Mouse (Mus musculus): ENCODE measurements around the gene Tent4b. TPM values are rescaled to one million over a fixed set of nuclear protein-coding genes. Genes with fewer than 3 reads are reported as not detected.
A peak's percentile ranks its signal among the peaks of the same experiment; 100 is the strongest.

Gene Tent4b
- polyA plus RNA-seq, 1 experiment from 2014 or later, result 6.7 TPM

DNA sequence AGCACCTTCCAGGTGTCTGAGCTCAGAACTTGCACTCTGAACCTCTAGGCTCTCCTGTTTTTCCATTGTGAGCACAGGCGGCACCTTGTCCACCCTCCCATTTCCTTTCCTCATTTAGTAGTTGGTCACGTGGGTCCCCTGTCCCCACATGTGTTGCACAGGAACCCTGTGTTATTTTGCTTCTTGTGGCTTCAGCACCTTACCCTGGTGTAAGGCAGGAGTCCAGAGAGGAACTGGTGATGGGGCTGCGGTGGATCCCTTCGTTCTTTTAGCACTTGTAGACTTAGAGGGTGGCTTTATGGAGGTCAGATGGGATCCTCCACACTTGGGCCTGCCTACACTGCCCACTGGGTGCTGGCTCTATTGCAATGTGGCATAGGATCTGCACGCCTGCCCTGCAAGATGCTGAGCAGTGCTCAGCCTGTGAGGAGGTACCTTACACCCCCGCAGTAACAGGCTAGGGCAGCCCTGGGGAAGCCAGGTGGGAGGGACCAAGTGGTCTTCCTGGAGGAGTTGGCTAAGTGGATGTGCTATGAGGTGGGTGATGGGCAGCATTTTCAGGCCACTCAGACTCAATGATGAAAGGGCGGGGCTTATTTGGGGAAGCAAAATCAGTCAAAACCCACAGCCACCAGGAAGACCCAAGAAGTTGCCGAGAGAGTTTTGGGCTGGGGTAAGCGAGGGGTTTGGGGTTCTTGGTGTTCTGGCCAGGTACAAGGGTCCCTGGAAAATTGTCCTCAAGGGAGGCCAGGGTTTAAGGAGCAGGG is 94.8 kb downstream of the Tent4b start:
- TF ChIP-seq EP300 (IDR thresholded peaks at IDR 0.05), result no peak
- no peak for TF ChIP-seq CTCF (IDR thresholded peaks at IDR 0.05)
- H3K9ac ChIP-seq (replicated peaks; ENCODE audit: low read depth), result no peak overlapping the region
- 0 out of 2 replicates have a peak, but pooled peaks cover 3% of the 10 kb centered on the region for H3K36me3 ChIP-seq (ENCODE audit: insufficient read depth, low read length)
- H3K4me2 ChIP-seq (replicated peaks; ENCODE audit: low read depth, low read length), result 0 out of 2 replicates have a peak overlapping the region, but pooled peaks have one; percentile 5
- H3K9me3 ChIP-seq (ENCODE audit: low read length), result no peaks in the 10 kb centered on the region
- H3K4me1 ChIP-seq (ENCODE audit: insufficient read depth, low read depth, low read length), result 0 out of 2 replicates have a peak, but pooled peaks cover 7% of the 10 kb centered on the region
- ATAC-seq (0 out of 2 replicates have a peak, but pooled peaks have one; percentile 8), DNase-seq (ENCODE audit: low spot score) (no peak)
- no peak overlapping the region for H3K4me3 ChIP-seq (ENCODE audit: low read depth, low read length)
- H3K27me3 ChIP-seq (replicated peaks; ENCODE audit: insufficient read depth, low read length), result no peaks in the 10 kb centered on the region
- 82% methylated on average over 9 of the region's 9 CpGs for WGBS
- no peak overlapping the region for H3K27ac ChIP-seq (ENCODE audit: low read length)

DNA sequence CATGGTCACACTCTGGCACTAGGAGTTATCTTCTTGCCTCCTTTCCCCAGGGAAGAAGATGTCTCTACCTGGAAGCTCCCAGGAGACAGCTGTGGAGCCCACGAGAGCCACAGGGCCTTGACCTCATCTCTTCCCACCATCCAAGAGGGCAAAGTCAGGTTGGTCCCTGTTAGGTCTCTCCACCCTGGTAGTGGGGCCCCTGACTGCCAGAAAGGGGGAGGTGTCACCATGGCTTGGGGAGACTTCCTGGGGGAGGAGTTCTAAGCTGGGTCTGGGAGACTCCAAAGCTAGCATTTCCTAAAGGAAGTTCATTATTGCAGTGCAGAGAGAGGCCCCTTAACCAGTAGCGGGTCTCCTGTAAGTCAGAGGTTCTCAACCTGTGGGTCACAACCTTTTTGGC is 96.0 kb downstream of the Tent4b start:
- Histone ChIP-seq H3K4me1 (ENCODE audit: insufficient read depth, low read depth, low read length) (0 out of 2 replicates have a peak, but pooled peaks cover 7% of the 10 kb centered on the region), H3K36me3 (ENCODE audit: insufficient read depth, low read length) (0 out of 2 replicates have a peak, but pooled peaks cover 3% of the 10 kb centered on the region), H3K27ac (ENCODE audit: low read length) (0 out of 2 replicates have a peak overlapping the region, but pooled peaks have one; percentile 14), H3K27me3 (replicated peaks; ENCODE audit: insufficient read depth, low read length) (no peaks in the 10 kb centered on the region), H3K4me3 (ENCODE audit: low read depth, low read length) (no peak overlapping the region), H3K4me2 (replicated peaks; ENCODE audit: low read depth, low read length) (no peak overlapping the region), H3K9me3 (ENCODE audit: low read length) (no peaks in the 10 kb centered on the region), H3K9ac (replicated peaks; ENCODE audit: low read depth) (no peak overlapping the region)
- DNase-seq (ENCODE audit: low spot score), result no peak
- no peak for TF ChIP-seq EP300 (IDR thresholded peaks at IDR 0.05)
- no peak for TF ChIP-seq CTCF (IDR thresholded peaks at IDR 0.05)
- ATAC-seq, result no peak
- whole genome bisulfite sequencing, result 58% methylated on average over 2 of the region's 2 CpGs

DNA sequence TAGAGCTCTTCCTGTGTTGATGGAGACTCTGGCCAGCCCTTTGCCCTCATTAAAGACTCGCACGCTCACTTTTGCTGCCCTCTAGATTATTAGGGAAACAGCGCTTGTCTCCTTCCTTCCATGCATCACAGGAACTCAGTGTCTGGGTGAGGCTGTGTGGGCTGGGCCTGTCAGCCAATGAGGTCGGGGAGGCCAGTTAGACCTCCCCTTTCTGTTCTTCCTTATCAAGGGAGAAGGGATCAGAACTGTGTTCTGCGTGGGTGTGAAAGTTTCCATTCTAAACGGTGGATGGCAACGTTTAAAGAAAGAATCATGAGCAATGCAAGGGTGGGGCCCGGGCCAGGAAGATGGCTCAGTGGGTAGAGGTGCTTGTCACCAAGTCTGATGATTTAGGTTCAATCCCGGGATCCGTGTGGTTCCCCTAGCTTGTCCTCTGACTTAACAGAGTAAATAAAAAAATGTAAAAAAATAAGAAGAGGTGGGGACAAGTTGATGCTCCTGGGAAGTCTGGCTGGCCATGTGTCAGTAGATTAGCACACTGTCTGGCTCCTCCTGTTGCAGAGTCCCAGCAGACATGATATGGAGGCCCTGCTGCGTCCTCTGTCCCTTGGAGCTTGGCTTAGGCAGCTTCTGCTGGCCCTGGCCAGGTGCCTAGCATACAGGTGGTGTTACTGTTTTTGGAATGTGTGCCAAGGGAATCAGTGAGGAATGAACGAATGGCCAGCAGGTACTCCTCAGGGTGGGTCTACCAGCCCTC is 99.1 kb downstream of the Tent4b start:
- WGBS, result 45% methylated on average over 12 of the region's 12 CpGs

DNA sequence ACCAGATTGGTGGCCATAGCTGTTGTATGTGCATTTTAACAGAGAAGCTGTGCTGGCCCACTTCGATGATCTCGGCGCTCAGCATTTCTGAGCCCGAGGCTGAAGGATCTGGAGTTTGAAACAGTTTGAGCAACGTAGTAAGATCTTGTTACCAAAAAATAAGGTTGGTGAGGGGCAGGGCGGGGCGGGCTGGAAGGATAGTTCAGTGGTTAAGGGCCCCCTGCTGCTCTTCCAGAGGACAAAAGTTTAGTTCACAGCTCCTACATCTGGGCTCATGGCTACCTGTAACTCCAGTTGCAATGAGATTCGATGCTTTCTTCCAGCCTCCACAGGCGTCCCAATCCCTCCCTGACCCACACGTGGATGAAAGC is 99.7 kb downstream of the Tent4b start:
- ATAC-seq (no peak), DNase-seq (ENCODE audit: low spot score) (no peak)
- Histone ChIP-seq H3K27me3 (replicated peaks; ENCODE audit: insufficient read depth, low read length) (no peaks in the 10 kb centered on the region), H3K9ac (replicated peaks; ENCODE audit: low read depth) (no peak overlapping the region), H3K27ac (ENCODE audit: low read length) (no peak overlapping the region), H3K4me2 (replicated peaks; ENCODE audit: low read depth, low read length) (no peak overlapping the region), H3K36me3 (ENCODE audit: insufficient read depth, low read length) (peaks cover 3% of the 10 kb centered on the region; the same call in 1 of the 2 replicates), H3K4me1 (ENCODE audit: insufficient read depth, low read depth, low read length) (0 out of 2 replicates have a peak, but pooled peaks cover 7% of the 10 kb centered on the region), H3K4me3 (ENCODE audit: low read depth, low read length) (no peak overlapping the region), H3K9me3 (ENCODE audit: low read length) (no peaks in the 10 kb centered on the region)
- TF ChIP-seq CTCF (IDR thresholded peaks at IDR 0.05) (no peak), EP300 (IDR thresholded peaks at IDR 0.05) (no peak)
- 85% methylated on average over 10 of the region's 10 CpGs for WGBS

More for the DNA sequence above, 99.1 kb downstream of the Tent4b start:
- TF ChIP-seq EP300 (IDR thresholded peaks at IDR 0.05) (no peak), CTCF (IDR thresholded peaks at IDR 0.05) (no peak)
- H3K9me3 ChIP-seq (ENCODE audit: low read length), result no peaks in the 10 kb centered on the region
- no peaks in the 10 kb centered on the region for H3K27me3 ChIP-seq (replicated peaks; ENCODE audit: insufficient read depth, low read length)
- H3K4me1 ChIP-seq (ENCODE audit: insufficient read depth, low read depth, low read length), result 0 out of 2 replicates have a peak, but pooled peaks cover 7% of the 10 kb centered on the region
- no peak overlapping the region for H3K4me2 ChIP-seq (replicated peaks; ENCODE audit: low read depth, low read length)
- H3K27ac ChIP-seq (ENCODE audit: low read length), result no peak overlapping the region
- H3K4me3 ChIP-seq (ENCODE audit: low read depth, low read length), result no peak overlapping the region
- no peak overlapping the region for H3K9ac ChIP-seq (replicated peaks; ENCODE audit: low read depth)
- H3K36me3 ChIP-seq (ENCODE audit: insufficient read depth, low read length), result peaks cover 3% of the 10 kb centered on the region; the same call in 1 of the 2 replicates
- peak; percentile 53 for ATAC-seq
- DNase-seq (ENCODE audit: low spot score), result peak; percentile 46

DNA sequence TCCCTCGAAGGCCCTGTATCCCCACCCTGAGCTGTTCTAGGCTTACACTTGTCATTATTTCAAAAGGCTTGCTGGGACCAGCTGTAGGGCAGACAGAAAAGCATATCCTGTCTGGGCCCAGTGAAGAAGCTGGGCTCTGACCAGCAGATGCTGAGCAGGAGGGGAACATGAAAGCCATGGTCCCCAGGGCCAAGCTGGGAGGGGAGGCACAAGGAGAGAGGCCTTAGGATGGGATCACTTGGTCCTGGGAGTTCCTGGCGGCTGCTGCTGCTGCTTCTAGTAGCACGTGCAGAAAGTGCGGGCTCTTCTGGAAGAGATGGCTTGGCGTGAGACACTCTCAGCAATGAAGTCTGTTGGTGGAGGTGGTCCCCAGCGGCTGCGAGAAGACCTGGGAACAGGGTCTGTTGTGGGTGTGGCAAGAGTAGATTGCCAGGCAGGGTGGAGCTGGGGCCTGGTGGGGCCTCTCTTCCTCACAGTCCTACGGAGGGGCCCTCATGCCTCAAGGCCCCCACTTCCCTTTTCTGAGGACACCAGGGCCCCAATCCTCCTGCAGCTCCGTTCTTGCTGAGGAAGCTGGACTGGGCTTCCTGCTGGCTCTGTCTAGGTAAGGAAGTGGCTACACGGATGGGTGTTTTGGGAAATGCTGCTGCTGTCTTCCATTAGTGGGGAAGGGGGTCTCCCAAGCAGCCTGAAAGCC is 101.0 kb downstream of the Tent4b start:
- DNase-seq (ENCODE audit: low spot score) (peak; percentile 36), ATAC-seq (no peak)
- Histone ChIP-seq H3K4me3 (ENCODE audit: low read depth, low read length) (no peak overlapping the region), H3K4me2 (replicated peaks; ENCODE audit: low read depth, low read length) (no peak overlapping the region), H3K9ac (replicated peaks; ENCODE audit: low read depth) (no peak overlapping the region), H3K9me3 (ENCODE audit: low read length) (no peaks in the 10 kb centered on the region), H3K36me3 (ENCODE audit: insufficient read depth, low read length) (peaks cover 3% of the 10 kb centered on the region; the same call in 1 of the 2 replicates), H3K4me1 (ENCODE audit: insufficient read depth, low read depth, low read length) (0 out of 2 replicates have a peak, but pooled peaks cover 7% of the 10 kb centered on the region), H3K27me3 (replicated peaks; ENCODE audit: insufficient read depth, low read length) (no peaks in the 10 kb centered on the region), H3K27ac (ENCODE audit: low read length) (no peak overlapping the region)
- no peak for TF ChIP-seq EP300 (IDR thresholded peaks at IDR 0.05)
- TF ChIP-seq CTCF (IDR thresholded peaks at IDR 0.05), result no peak
- 68% methylated on average over 9 of the region's 10 CpGs for WGBS
